Mouse (Mus musculus) erythroblast, embryonic 14.5 days (primary cell): ENCODE results near the gene Nid2. TPM values are rescaled to one million over a fixed set of nuclear protein-coding genes. Genes with fewer than 3 reads are reported as not detected.

Experiments
- H3K27me3 ChIP-seq: 2 replicates; pipeline ENCODE4 v1.6.1; 2012; ENCODE audit warnings: inconsistent platforms; ENCODE audit not compliant: control insufficient read depth
- H3K36me3 ChIP-seq: 2 replicates; pipeline ENCODE4 v1.6.1; 2012; ENCODE audit warnings: mild to moderate bottlenecking, inconsistent platforms; ENCODE audit not compliant: control insufficient read depth
- H3K4me1 ChIP-seq: 2 replicates; pipeline ENCODE4 v1.6.1; 2012; ENCODE audit warnings: inconsistent platforms; ENCODE audit not compliant: control insufficient read depth
- H3K4me3 ChIP-seq: replicated peaks from 2 replicates; pipeline ENCODE3; 2012; ENCODE audit warnings: moderate library complexity, mild to moderate bottlenecking, inconsistent platforms
- H3K9me3 ChIP-seq: 2 replicates; pipeline ENCODE4 v1.6.1; 2012; ENCODE audit warnings: low read length, inconsistent platforms, mixed read lengths; ENCODE audit not compliant: control insufficient read depth
- GATA1 ChIP-seq: IDR thresholded peaks from 2 replicates; pipeline ENCODE4 v1.6.1; 2012; ENCODE audit warnings: low read length, inconsistent platforms, mixed read lengths
- TAL1 ChIP-seq: IDR thresholded peaks from 3 replicates; pipeline ENCODE4 v1.6.1; 2012; ENCODE audit warnings: low read length, inconsistent platforms, mixed read lengths
- polyA plus RNA-seq: library from polyadenylated mRNA; stranded (reverse); fragments of >175 nt; gene quantifications from 2 replicates; pipeline ENCODE4 v1.2.3, GENCODE M21; 2012

Nid2 gene
- polyA plus RNA-seq, 1 experiment, result 0.07 TPM

GRCm38 (mm10) chr14:19760721-19761120, 9.7 kb downstream of the Nid2 start:
- Histone ChIP-seq H3K27me3 (no peaks in the 10 kb centered on the region), H3K4me1 (peaks cover 17% of the 10 kb centered on the region), H3K4me3 (no peak overlapping the region), H3K9me3 (no peaks in the 10 kb centered on the region), H3K36me3 (no peaks in the 10 kb centered on the region; the same call in 1 of the 2 replicates)
- TF ChIP-seq GATA1, result no peak
- no peak for TF ChIP-seq TAL1

DNA sequence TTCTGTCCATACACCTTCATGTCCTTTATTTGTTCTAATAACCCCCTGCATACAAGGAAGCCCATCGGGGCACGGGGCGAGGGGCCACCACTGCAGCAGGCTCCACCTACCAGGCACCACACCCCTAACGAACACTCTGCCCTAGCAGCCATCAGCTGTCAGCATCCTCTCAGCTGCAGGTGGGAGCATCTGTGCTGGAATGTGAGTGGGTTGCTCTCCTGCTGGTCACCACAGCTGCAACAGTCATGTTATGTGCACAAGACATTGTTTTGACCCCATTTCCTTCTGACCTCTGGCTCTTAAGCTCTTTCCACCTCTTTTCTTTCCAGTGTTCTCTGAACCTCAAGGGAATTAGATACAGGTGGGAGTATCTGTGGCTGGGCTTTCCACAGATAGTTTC, 10.9 kb downstream of the Nid2 start:
- Histone ChIP-seq H3K9me3 (no peaks in the 10 kb centered on the region), H3K27me3 (no peaks in the 10 kb centered on the region), H3K4me3 (no peak overlapping the region), H3K36me3 (no peaks in the 10 kb centered on the region; the same call in 1 of the 2 replicates), H3K4me1 (peaks cover 17% of the 10 kb centered on the region)
- TF ChIP-seq TAL1 (no peak), GATA1 (no peak)

DNA sequence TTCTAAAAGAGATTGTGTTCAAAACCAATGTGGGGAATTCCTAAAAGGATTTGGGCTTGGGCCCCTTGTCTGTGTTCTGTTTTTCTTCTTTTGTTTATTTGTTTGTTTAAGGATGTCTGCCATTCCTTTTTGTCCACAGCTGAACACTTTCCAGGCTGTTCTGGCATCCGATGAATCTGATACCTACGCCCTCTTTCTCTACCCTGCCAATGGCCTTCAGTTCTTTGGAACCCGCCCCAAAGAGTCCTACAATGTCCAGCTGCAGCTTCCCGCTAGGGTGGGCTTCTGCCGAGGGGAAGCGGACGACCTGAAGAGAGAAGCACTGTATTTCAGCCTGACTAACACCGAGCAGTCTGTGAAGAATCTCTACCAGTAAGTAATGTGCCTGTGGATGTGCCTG, 12.5 kb downstream of the Nid2 start:
- H3K4me3 ChIP-seq, result no peak overlapping the region
- no peaks in the 10 kb centered on the region for H3K27me3 ChIP-seq
- no peaks in the 10 kb centered on the region; the same call in 1 of the 2 replicates for H3K36me3 ChIP-seq
- no peaks in the 10 kb centered on the region for H3K9me3 ChIP-seq
- H3K4me1 ChIP-seq, result peaks cover 17% of the 10 kb centered on the region
- TF ChIP-seq TAL1 (no peak), GATA1 (no peak)

GRCm38 (mm10) chr14:19764331-19764730, 13.3 kb downstream of the Nid2 start:
- Histone ChIP-seq H3K27me3 (no peaks in the 10 kb centered on the region), H3K36me3 (no peaks in the 10 kb centered on the region; the same call in 1 of the 2 replicates), H3K4me1 (peaks cover 17% of the 10 kb centered on the region), H3K9me3 (no peaks in the 10 kb centered on the region), H3K4me3 (no peak overlapping the region)
- TF ChIP-seq GATA1 (no peak), TAL1 (no peak)

DNA sequence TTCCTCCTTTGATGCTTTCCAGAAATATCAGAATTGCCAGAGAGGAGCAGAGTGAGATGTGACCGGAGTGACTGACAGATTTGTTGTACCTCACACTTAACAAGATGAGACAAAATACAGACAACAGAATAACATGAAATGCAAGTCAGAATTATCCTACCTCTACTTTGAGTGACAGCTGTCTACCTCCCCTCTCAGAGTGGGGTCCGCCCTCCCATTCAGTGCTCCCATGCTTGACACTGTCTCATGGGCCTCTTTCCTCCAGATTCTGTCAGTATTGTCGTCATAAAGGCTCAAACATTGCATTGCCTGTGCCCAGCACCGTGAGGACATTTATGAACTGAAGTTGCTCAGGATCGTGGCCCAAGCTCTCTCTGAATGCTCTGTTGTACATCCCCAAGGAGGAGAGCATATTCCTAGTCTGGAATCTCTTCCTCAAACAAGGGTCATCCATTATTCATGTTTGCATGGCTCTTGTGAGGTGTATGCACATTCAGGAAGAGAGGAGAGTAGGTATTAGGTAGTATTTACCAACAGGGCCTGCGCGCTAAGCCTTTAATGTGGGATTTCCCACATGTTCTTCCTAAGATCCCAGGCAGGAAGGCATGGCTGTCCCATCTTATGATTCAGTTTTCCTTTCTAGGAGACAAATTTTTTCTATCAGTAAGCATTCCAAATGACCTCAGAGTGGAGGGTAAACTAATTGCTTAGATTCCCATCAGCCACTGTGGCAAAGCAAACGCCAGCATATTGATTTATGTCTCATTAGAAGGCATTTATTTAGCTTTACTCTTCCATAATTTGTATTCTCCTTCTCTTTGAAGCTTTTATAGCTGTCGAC, 14.7 kb downstream of the Nid2 start:
- Histone ChIP-seq H3K27me3 (no peaks in the 10 kb centered on the region), H3K4me3 (no peak overlapping the region), H3K9me3 (no peaks in the 10 kb centered on the region), H3K36me3 (no peaks in the 10 kb centered on the region; the same call in 1 of the 2 replicates), H3K4me1 (peaks cover 17% of the 10 kb centered on the region)
- TF ChIP-seq GATA1 (no peak), TAL1 (no peak)

DNA sequence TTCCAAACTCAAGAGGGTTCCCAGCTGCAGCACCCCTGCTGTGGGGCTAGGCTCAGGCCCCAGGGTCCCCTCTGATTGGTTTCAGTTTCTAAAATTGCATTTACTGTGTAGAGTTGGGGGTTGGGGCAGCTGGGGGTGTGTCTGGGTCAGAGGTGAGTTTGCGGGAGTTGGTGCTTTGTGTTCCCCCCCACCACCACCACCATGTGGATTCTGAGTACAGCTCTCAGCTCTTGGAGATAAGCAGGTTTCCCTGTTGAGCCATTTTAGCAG, 15.2 kb downstream of the Nid2 start:
- Histone ChIP-seq H3K27me3 (no peaks in the 10 kb centered on the region), H3K9me3 (no peaks in the 10 kb centered on the region), H3K4me1 (peaks cover 17% of the 10 kb centered on the region), H3K4me3 (no peak overlapping the region), H3K36me3 (no peaks in the 10 kb centered on the region; the same call in 1 of the 2 replicates)
- no peak for TF ChIP-seq GATA1
- no peak for TF ChIP-seq TAL1

DNA sequence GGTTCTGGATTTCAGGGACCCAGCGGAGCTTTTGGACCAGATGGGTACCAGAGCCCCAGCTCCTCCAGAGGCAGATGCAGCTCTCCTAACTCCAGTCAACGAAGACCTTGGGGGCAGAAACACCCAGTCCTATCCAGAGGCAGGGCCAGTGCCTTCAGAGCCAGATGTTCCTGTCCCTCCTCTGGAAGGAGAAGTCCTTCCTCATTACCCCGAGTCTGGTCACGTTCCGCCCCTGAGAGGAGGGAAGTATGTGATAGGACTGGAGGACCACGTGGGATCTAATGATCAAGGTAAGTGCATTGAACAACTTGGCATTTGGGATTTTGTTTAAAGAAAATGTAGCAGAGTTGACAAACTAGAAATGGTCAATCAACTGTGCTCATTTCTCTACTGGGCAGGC, 17.6 kb downstream of the Nid2 start:
- H3K27me3 ChIP-seq, result no peaks in the 10 kb centered on the region
- TF ChIP-seq GATA1 (no peak), TAL1 (no peak)
- H3K9me3 ChIP-seq, result no peaks in the 10 kb centered on the region
- no peaks in the 10 kb centered on the region; the same call in 1 of the 2 replicates for H3K36me3 ChIP-seq
- H3K4me3 ChIP-seq, result no peak overlapping the region
- H3K4me1 ChIP-seq, result peaks cover 13% of the 10 kb centered on the region

GRCm38 (mm10) chr14:19769441-19770200, 18.6 kb downstream of the Nid2 start:
- Histone ChIP-seq H3K27me3 (no peaks in the 10 kb centered on the region), H3K4me1 (peaks cover 3% of the 10 kb centered on the region), H3K9me3 (no peaks in the 10 kb centered on the region), H3K36me3 (no peaks in the 10 kb centered on the region; the same call in 1 of the 2 replicates), H3K4me3 (no peak overlapping the region)
- no peak for TF ChIP-seq GATA1
- TF ChIP-seq TAL1, result no peak

DNA sequence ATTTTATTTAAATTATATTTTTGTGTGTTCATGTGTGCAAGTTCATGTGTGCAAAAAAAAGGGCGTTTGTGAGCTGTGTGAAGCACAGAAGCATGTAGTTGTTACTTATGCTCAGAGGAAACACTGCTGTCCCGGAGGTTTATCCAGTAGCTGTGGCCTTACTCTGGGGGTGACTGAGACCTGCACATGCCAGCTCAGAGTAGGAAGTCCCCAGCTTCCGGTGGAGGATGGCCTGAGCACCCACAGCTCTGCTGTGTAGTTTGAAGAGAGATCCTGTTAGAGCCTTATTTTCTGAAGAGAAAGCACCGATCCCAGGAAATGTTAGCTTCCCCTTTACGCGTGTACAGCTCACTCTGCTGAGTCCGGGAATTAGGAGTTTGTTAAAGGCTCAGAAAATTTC, 20.1 kb downstream of the Nid2 start:
- TF ChIP-seq GATA1 (no peak), TAL1 (no peak)
- Histone ChIP-seq H3K9me3 (peaks cover 2% of the 10 kb centered on the region), H3K4me1 (no peaks in the 10 kb centered on the region), H3K4me3 (no peak overlapping the region), H3K36me3 (no peaks in the 10 kb centered on the region; the same call in 1 of the 2 replicates), H3K27me3 (no peaks in the 10 kb centered on the region)
